Mouse (Mus musculus) spleen, postnatal 36 days (tissue): ENCODE measurements around the gene Mtf1.

ENCODE experiments used
- DNase-seq, 2 experiments: peaks; one replicate each; pipeline ENCODE4 v3.0.0; 2022; ENCODE audit warnings: low spot score in 2 of 2, mixed read lengths in 1 of 2

Gene Mtf1

GRCm38 (mm10) chr4:124801552-124802308 lies at the start of gene Mtf1:
Gene Mtf1, plus strand, starts transcription at chr4:124802104.
- DNase-seq, result peak; percentile 76 to 84

GRCm38 (mm10) chr4:124752281-124753199 lies 49.4 kb upstream of the Mtf1 start:
- peak; percentile 48 to 66 for DNase-seq

GRCm38 (mm10) chr4:124755526-124755925 lies 46.4 kb upstream of the Mtf1 start:
- DNase-seq, result no peak

GRCm38 (mm10) chr4:124759305-124759811 lies 42.5 kb upstream of the Mtf1 start:
- DNase-seq, result no peak

GRCm38 (mm10) chr4:124761201-124761600 lies 40.7 kb upstream of the Mtf1 start:
- no peak for DNase-seq

- DNase-seq, result no peak
These were observed 38.9 kb upstream of the Mtf1 start for GRCm38 (mm10) chr4:124762858-124763452.

- no peak for DNase-seq
These were observed 35.9 kb upstream of the Mtf1 start for GRCm38 (mm10) chr4:124765802-124766565.

- DNase-seq, result no peak
These were observed 35.4 kb upstream of the Mtf1 start for GRCm38 (mm10) chr4:124766566-124766940.

- DNase-seq, result no peak
These were observed 32.8 kb upstream of the Mtf1 start for GRCm38 (mm10) chr4:124768963-124769591.

GRCm38 (mm10) chr4:124770624-124771023 lies 31.3 kb upstream of the Mtf1 start:
- DNase-seq, result no peak

- DNase-seq, result no peak
These were observed 29.8 kb upstream of the Mtf1 start for GRCm38 (mm10) chr4:124772125-124772524.

- no peak for DNase-seq
These were observed 28.5 kb upstream of the Mtf1 start for GRCm38 (mm10) chr4:124773449-124773848.

- DNase-seq, result no peak
These were observed 27.9 kb upstream of the Mtf1 start for GRCm38 (mm10) chr4:124773995-124774394.

GRCm38 (mm10) chr4:124774429-124774828 lies 27.5 kb upstream of the Mtf1 start:
- peak; percentile 30 to 57 for DNase-seq

GRCm38 (mm10) chr4:124781361-124781760 lies 20.5 kb upstream of the Mtf1 start:
- DNase-seq, result no peak

GRCm38 (mm10) chr4:124782395-124782794 lies 19.5 kb upstream of the Mtf1 start:
- DNase-seq, result no peak

GRCm38 (mm10) chr4:124783937-124784336 lies 18.0 kb upstream of the Mtf1 start:
- DNase-seq, result no peak

GRCm38 (mm10) chr4:124790013-124790412 lies 11.9 kb upstream of the Mtf1 start:
- no peak for DNase-seq

GRCm38 (mm10) chr4:124792114-124792513 lies 9.8 kb upstream of the Mtf1 start:
- no peak for DNase-seq

GRCm38 (mm10) chr4:124796141-124796540 lies 5.8 kb upstream of the Mtf1 start:
- DNase-seq, result no peak

GRCm38 (mm10) chr4:124796913-124797312 lies 5.0 kb upstream of the Mtf1 start:
- DNase-seq, result no peak
